Mouse (Mus musculus): ENCODE data around the gene Antxr1. TPM values are rescaled to one million over a fixed set of nuclear protein-coding genes. Genes with fewer than 3 reads are reported as not detected.
"Not testable (repeated sequence)": the region's sequence is repeated elsewhere in the genome, so short reads cannot be mapped to it uniquely, and the experiment has no call there.

The Antxr1 gene
- polyA plus RNA-seq, 2 experiments from 2014 or later: 0.37 TPM; not detected in 1

DNA sequence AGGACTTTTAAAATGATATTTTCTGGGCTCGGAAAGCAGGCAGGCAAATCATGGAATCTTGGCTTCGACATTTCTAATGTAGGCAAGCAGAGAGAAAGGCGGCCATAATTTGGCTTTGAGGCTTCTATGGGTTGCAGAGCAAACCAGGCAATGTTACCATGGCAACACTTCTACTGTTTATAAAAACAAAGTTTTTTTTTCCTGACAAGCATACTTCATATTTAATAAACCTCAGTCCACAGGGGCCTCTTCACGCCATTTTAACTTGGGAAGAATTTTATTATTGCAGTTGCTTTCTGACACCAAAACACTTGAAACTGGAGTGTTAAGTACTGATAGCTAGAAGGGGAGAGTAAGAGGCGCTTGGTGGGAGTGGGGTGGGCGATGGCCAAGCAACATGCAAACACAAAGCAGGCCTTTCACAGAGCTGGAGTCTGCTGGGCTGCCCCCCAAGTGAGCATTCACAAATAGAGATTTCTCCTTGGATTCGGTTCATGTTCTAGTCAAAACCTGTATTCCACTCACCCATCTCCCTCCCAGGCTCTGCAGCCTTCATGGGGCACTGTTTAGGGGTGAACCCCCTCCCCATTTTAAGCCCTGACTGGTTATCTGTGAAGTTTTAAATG is 235.8 kb downstream of the Antxr1 start:
- no peak for ATAC-seq

DNA sequence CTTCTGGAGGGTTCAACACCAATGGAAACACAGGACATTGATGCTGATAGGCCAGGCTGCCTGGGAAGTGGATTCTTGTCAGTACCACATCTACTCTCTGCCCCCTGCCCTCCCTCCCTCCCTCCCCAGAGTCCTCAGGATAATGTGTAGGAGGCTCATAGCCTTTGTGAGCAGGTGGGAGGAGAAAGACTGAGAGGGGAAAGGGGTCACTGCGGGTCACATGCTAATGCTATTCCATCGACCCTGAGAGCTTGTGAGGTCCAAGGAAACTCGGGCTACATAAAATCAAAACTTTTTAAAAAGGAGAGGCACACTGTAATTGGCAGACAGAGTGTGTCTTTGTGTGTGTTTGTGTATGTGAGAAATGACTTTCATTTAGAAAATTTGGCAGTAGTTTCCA is 236.4 kb downstream of the Antxr1 start:
- ATAC-seq: no peak

DNA sequence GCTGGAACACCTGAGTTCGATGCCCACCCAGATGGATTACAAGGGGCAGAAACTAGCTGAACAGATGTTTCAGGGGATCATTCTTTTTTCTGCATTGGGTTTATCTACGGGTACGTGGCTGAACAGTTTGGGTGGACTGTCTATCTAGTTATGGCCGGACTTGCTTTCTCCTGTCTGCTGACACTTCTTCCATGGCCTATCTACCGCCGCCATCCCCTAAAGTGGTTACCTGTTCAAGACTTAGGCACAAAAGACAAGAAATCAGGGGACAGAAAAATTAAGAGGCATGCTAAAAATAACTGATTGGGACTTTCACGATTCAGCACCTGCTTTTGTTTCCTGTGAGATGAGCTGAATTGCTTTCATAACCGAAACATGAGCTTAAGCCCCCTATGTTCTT is 242.0 kb downstream of the Antxr1 start:
- not testable (repeated sequence) for ATAC-seq

DNA sequence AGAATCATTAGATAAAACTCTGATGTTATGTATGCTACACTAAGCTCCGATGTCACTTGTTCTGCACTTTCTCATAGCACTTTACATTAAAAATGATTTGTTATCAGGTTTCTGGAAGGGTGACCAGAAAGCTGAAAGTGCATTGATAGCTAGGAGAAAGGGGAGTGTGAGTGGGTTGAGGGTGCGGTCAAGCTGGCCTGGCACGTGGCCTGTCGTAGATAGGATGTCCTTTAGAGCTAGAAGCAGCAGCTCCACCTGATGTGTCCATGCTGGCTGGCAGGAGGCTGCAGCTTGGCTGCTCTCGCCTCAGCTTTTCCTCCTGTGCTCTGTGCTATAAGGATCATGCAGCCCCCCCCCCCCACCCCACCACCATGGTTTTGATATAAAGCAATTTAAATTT is 243.1 kb downstream of the Antxr1 start:
- no peak for ATAC-seq

DNA sequence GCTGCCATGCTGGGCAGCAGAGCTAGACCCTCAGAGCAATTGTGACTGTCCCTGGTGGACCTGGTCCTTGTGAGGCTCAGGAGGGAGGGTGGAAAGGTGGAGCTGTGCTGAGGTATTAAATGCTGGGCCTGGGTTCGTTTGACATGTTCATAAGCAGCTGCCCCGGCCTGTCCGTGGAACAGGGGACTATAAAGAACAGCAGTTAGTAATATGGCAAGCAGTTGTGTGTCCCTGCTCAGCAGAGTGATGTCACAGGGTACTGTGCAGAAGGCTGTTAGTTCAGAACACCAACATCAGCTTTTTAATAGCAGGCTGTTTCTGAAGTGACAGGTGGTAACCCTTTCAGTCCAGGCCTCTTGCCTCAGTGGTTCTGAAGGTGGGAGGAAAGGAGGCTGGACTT is 244.7 kb downstream of the Antxr1 start:
- ATAC-seq: no peak

DNA sequence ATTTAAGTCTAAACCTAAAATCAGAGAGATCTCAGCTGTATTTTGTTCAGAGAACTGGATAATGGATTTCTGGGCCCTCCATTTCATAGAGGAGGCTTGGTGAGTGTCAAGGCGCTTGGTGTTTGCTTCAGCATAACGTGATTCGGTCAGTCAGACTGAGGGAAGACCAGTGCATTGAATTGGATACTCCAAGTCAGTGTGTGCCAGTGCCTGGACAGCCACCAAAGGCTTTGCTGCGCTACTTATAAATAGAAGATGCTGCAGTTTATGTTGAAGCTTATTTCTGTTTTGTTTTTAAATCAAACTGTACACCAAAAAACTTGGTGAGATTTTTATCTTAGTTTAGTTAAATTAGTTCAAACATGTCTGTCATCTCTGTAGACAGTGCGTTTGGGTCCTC is 247.3 kb downstream of the Antxr1 start:
- no peak for ATAC-seq

DNA sequence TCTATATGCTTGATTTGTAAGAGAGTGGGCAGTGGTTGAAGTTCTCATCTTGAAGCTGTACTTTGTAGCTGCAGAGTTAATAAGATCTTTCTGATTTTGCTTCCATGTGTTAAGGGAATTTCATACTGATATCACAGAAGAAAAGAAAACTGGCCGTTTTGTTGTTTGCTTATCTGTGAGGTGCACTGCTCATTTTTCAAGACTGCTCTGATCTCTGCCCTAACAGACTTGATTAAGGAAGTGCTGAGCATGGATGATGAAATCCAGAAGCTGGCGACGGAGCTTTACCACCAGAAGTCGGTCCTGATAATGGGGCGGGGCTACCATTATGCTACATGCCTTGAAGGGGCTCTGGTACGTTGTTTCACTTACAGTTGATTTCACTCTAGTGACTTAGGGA is 250.6 kb downstream of the Antxr1 start:
- ATAC-seq: no peak

Other genes starting within 250 kb of the Antxr1 start
- under 1 TPM; 0.25 to 0.70 TPM for gene D6Ertd527e, start 231.1 kb downstream of the Antxr1 start, polyA plus RNA-seq (2017; shearing (Covaris generic))
- not detected for gene Gkn1, start 15.1 kb upstream of the Antxr1 start, polyA plus RNA-seq (2017; shearing (Covaris generic))
- not detected for gene Gkn2, start 37.5 kb upstream of the Antxr1 start, polyA plus RNA-seq (2017; shearing (Covaris generic))
- gene Gkn3, start 53.1 kb upstream of the Antxr1 start, polyA plus RNA-seq (2017; shearing (Covaris generic)): not detected
- not detected for gene Bmp10, start 93.2 kb upstream of the Antxr1 start, polyA plus RNA-seq (2017; shearing (Covaris generic))
- 10 to 100 TPM; 76.6 to 80.0 TPM for gene Arhgap25, start 197.4 kb upstream of the Antxr1 start, polyA plus RNA-seq (2017; shearing (Covaris generic))